Mouse (Mus musculus): ENCODE measurements at regions not wholly inside any gene's neighbourhood (a gene's known extent, or its start where the extent isn't known, plus 50 kb on each side); places are given as distances from the start of the nearest gene placed in this dataset.
"Not testable (repeated sequence)": the region's sequence is repeated elsewhere in the genome, so short reads cannot be mapped to it uniquely, and the experiment has no call there.

DNA sequence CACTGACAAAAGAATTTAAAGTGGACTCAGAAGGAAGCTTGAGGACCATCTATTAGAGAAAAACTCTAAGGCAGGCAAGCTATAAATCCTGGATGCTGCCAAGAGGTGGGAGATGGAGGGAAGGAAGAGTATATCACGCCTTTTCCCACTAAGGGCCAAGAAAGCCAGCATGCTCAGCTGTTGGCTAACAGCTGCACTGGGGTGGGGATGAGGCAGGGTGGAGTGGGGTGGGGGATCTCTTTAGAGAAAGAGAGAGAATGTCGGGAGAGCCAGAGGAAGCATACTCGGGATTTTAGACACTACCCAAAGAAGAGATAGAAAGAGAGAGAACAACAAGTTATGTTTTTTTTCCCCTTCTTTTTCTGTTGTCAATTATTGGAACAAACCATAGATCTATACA, 115.2 kb upstream of the Shb start:
- no peak for DNase-seq (ENCODE audit: low spot score)

GRCm38 (mm10) chr4:45642604-45643003, 110.3 kb upstream of the Shb start:
- DNase-seq (ENCODE audit: low spot score) = no peak

- DNase-seq (ENCODE audit: low spot score) = no peak
Observed at GRCm38 (mm10) chr4:45641272-45641671, 109.0 kb upstream of the Shb start.

GRCm38 (mm10) chr4:45640713-45641112, 108.4 kb upstream of the Shb start:
- DNase-seq (ENCODE audit: low spot score) = no peak

GRCm38 (mm10) chr4:45639397-45640034, 107.2 kb upstream of the Shb start:
- no peak for DNase-seq (ENCODE audit: low spot score)

DNA sequence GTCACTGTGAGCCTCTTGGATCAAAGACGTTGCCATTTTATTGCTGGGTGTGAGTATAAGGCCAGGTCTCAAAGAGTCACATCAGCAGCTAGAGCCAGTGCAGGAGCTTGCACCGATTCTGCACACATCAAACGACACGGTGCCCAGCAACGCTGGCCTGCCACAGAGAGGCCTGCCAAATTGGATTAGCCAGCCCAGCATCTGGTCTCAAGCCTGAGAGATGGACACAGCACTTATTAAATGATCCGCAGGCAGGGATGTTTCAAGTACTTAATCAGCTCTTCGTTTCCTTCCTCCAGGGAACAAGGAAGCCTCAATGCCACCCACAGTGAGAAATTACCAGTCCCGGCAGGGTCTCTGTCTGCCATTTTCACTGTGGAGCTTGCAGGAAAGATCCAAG, 106.1 kb upstream of the Shb start:
- DNase-seq (ENCODE audit: low spot score) = no peak

DNA sequence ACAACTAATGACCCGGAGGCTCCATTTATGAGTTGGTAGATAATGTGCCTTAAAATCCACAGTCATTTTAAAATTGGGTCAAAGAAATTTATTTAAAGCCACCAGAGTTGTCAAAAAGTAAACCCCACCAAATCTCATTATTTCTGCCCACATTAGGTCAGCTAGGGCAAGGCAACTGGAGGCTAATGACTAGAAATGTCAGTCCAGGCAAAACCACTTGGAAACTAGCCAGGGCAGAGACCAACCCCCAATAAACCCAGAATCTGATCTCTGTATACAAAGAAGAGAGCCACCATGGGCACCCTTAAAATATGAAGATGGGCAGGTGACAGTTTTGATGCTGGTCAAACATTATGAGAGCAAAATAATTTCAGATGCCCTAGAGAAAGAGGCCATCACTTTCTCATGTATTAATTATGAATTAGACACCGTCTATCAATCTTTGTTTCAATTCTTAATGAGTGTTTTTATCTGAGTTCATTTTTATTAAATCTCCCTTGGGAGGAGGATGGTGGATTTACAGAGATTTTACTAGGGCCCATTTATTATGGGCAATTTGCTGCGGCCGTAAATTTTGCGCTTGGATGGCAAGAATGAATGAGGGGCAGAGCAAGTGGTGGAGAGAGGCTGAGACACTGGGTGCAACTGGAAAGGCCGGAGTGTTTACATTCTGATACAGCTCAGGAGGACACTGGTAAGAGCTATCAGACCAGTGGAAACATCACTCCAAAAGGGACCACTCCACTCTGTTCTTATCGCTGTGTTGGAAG, 99.2 kb upstream of the Shb start:
- no peak for DNase-seq (ENCODE audit: low spot score)

DNA sequence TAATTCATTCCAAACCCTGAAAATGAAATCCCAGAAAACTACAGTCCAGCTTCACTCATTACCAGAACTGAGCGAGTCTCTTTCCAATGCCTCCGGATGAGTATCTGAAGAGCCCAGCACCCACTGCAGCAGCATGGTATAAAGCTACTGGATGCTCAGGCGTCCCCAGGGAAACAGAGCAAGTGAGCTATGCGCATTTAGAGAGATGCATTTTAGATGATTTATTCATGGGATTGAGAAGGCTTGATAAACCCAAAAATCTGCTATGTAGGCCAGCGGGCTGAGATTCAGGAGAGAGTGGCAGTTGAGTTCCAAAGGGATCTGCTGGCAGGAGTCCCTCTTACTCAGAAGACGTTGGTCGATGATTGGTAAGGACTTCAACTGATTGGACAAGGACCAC, 93.4 kb upstream of the Shb start:
- DNase-seq (ENCODE audit: low spot score) = no peak

DNA sequence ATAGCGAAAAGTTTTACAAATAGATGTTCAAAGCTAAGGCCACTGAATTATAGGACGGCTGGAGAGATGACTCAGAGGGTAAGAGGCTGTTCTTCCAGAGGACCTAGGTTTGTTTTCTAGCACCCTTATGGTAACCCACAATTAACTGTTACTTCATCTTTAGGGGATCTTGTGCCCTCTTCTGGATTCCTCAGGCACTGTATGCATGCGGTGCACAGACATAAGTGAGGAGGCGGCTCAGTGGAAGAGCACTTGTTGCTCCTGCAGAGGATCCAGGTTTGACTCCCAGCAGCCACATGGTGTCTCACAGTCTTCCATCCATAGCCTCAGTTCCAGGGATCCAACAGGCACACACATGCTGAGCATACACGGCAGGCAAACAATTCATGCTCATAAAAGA, 89.7 kb upstream of the Shb start:
- DNase-seq (ENCODE audit: low spot score) = no peak

GRCm38 (mm10) chr4:45617126-45617525, 84.9 kb upstream of the Shb start:
- DNase-seq (ENCODE audit: low spot score) = no peak

DNA sequence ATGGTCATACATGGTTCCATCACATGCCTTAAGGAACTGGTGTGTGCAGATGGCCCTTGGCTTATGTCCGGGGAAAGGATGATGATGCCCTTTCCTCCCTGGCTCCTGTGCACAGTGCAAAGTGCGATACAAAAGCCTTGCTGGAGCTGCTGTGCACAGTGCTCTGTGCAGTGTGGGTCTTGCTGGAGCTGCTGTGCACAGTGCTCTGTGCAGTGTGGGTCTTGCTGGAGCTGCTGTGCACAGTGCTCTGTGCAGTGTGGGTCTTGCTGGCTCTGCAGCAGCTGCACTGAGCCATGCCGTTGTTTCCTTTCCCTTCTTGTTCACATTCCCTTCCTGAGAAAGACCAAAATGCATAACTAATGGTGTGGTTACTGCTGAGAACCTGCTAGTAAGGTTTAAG, 81.2 kb upstream of the Shb start:
- DNase-seq (ENCODE audit: low spot score) = not testable (repeated sequence)

- DNase-seq (ENCODE audit: low spot score) = peak; percentile 28
Observed at GRCm38 (mm10) chr4:45612132-45612531, 79.9 kb upstream of the Shb start.

GRCm38 (mm10) chr4:45610937-45611336, 78.7 kb upstream of the Shb start:
- DNase-seq (ENCODE audit: low spot score) = no peak

DNA sequence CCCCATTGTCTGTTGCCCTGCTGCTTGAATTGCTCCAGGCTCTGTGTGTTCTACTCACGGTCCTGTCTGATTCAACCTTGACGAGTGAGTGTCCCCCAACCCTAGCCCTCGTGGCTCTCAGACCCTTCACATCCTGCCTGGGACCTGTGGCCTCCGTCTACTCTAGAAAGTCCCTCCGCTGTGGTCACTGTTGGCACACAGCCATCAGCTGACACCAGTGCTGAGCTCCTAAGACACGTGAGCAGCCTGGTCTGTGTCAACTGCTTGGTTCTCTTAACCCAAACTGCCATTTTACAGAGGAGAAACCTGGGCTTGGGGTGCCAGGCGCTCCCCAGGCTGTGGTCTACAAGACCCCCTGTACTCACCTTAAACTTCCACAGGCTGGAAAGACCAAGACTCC, 74.3 kb upstream of the Shb start:
- DNase-seq (ENCODE audit: low spot score) = no peak

GRCm38 (mm10) chr4:45605681-45606080, 73.4 kb upstream of the Shb start:
- DNase-seq (ENCODE audit: low spot score) = no peak

DNA sequence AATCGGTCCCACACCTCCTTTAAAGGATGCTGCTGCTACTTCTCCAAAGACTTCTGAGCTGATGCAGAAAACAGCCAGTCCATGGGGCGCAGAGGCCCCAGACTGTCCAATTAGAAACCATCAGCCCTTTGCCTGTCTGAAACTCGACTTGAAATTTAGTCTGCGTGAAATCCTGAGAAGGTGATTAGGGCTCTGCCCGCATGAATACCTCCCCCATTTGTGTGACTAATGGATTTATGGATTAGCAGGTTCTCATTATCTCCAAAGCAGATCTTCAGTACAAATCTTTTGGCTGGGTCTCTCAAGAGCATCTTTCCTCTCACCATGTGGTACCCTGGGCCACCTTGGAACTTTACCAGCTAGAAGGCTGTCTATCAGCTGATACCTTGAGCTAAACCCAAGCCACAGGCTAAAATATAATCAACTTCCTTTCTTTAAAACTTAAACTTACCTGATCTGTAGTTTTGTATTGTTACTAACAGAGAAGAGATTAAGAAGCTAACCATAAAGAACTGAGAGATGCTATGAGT, 72.1 kb upstream of the Shb start:
- DNase-seq (ENCODE audit: low spot score) = no peak

DNA sequence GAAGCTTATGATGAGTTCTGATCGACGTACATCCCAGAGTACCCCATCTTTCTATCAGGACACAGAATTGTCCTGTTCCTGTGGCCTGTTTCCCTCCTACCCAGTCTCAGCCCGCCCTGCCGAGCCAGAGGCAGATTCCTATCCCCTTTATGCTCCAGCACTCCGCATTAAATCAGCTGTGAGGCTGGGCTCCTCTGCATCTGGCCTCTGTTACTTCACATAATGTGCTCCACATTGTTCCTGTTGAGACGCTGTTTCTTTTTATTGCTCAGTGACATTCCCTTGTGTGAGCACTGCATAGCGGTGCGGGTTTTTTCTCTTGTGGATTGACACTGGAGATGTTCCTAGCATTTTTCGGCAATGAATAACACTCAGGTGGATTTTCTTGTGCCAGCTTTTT, 68.2 kb upstream of the Shb start:
- no peak for DNase-seq (ENCODE audit: low spot score)

DNA sequence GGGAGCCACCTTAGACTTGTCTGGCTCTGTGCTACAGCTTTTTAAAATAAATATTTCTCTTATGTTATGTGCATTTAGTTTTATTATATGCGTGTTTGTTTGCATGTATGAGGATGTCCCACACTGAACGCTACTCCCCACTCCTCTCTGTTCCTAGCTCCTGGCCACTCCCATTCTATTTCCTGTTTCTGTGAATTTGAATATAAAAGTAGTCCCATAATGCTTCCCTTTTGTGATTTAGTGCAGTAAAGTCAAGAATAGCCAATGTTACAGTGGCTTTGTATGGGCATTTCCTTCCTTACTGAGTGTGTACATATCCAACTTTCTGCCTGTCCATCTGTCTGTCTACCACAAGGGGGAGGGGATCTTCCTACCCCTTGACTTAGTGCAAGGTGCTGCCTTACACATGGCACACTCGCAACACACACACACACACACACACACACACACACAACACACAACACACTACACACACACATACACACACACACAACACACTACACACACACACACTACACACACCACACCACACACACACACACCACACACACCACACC, 61.2 kb upstream of the Shb start:
- no peak for DNase-seq (ENCODE audit: low spot score)

DNA sequence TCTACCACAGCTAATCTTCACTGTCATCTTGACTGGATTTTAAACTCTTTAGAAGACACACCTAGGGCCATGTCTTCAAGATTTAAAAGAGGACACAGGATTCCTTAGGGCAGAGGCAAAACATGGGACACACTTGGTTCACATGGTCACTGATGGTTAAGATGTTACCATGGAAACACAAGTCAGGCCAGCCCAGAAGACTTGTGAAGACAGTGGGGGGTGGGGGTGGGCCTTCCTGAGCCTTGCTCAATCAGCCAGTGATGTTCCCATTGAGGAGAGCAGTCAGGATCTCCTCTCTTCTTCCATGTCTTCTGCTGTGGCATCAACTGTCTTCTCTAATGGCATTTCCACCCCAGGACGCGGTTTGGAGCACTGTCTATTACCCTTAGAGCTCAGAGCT, 60.5 kb upstream of the Shb start:
- no peak for DNase-seq (ENCODE audit: low spot score)

- DNase-seq (ENCODE audit: low spot score) = no peak
Observed at GRCm38 (mm10) chr4:45591405-45592315, 59.4 kb upstream of the Shb start.

- DNase-seq (ENCODE audit: low spot score) = no peak
Observed at GRCm38 (mm10) chr4:45590836-45591235, 58.6 kb upstream of the Shb start.

- no peak for DNase-seq (ENCODE audit: low spot score)
Observed at GRCm38 (mm10) chr4:45588322-45588721, 56.1 kb upstream of the Shb start.
